Mouse (Mus musculus) forebrain, embryonic 16.5 days (tissue): ENCODE data around the gene Zfp131. TPM values are rescaled to one million over a fixed set of nuclear protein-coding genes. Genes with fewer than 3 reads are reported as not detected.
A peak's percentile ranks its signal among the peaks of the same experiment; 100 is the strongest.

Experiments
- ATAC-seq: fragments of 200-750 bp; cut with Nextera tagmentation; 2 replicates; pipeline ENCODE4 v1.8.0; 2017; ENCODE audit warnings: mild to moderate bottlenecking, moderate library complexity
- H3K27ac ChIP-seq: fragments of 300-500 bp; sonication (generic); 2 replicates; pipeline ENCODE4 v1.5.1; 2014; ENCODE audit warnings: low read length, control low read depth
- H3K27me3 ChIP-seq: fragments of 300-500 bp; sonication (generic); replicated peaks from 2 replicates; pipeline ENCODE4 v1.6.1; 2014; ENCODE audit warnings: low read length; ENCODE audit not compliant: control insufficient read depth, insufficient read depth
- H3K36me3 ChIP-seq: fragments of 300-500 bp; sonication (generic); 2 replicates; pipeline ENCODE4 v1.6.1; 2014; ENCODE audit not compliant: control insufficient read depth, insufficient read depth
- H3K4me1 ChIP-seq: fragments of 300-500 bp; sonication (generic); replicated peaks from 2 replicates; pipeline ENCODE4 v1.6.1; 2014; ENCODE audit warnings: low read length; ENCODE audit not compliant: control insufficient read depth, insufficient read depth
- H3K4me2 ChIP-seq: fragments of 300-500 bp; sonication (generic); 2 replicates; pipeline ENCODE4 v1.6.1; 2014; ENCODE audit warnings: mild to moderate bottlenecking, low read length, control low read depth
- H3K4me3 ChIP-seq: fragments of 300-500 bp; sonication (generic); replicated peaks from 2 replicates; pipeline ENCODE4 v1.5.1; 2014; ENCODE audit warnings: mild to moderate bottlenecking, low read length, control low read depth
- H3K9ac ChIP-seq: fragments of 300-500 bp; sonication (generic); replicated peaks from 2 replicates; pipeline ENCODE4 v1.6.1; 2014; ENCODE audit warnings: low read depth, low read length, control low read depth
- H3K9me3 ChIP-seq: fragments of 300-500 bp; sonication (generic); 2 replicates; pipeline ENCODE4 v1.6.1; 2016; ENCODE audit warnings: low read length; ENCODE audit not compliant: control insufficient read depth
- WGBS: fragments of 180-500 bp; shearing (Covaris S2); extraction: QIAGEN DNeasy Blood & Tissue Kit; methylation state at CpG from one replicate; pipeline ENCODE4 v1.1.7; 2014; 5-methylcytosine and 5-hydroxymethylcytosine counted together
- polyA plus RNA-seq: library from polyadenylated mRNA; unstranded; fragments of >200 nt; fragmentation: Nextera tagmentation; extraction: Ambion mirVana; gene quantifications from 2 replicates; pipeline ENCODE4 v1.2.1, GENCODE M21; 2015

The Zfp131 gene
- polyA plus RNA-seq, 1 experiment from 2014 or later, result 41.8 TPM

DNA sequence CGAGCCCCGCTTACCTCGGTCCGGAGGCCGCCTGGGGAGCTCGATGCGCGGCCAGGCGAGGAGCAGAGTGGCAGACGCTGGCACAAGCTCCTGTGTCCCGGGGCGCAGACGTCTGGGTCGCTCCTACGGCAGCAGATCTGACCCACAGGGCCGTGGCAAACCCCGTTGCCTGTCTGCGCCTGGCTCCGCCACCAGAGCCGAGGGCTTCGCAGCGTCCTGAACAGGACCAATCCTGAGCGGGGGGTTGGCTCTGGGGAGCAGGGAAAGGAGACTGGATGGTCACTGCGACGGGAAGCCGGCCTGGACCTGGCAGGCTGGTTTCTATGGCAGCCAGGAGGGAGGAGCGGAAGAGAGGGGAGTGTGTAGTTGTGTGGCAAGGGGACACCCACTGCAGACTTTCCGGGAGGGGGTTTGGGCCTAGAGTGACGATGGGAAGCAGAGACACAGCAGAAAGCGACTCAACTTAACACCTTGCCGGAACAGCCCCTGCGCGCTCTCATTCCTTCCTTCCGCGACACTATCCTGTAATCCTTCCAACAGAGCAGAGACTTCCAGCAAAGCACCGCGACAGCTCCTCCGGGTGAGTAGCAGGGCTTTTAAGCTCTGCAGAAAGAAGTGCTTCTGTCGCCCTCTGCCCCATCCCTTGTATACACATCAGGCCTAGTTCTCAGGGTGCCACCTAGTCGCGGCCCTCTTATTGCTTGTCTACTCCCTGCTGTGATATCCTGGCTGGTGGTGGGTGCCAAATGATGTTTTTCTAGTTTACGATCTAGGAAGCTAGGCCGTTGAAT lies 34.8 kb downstream of the Zfp131 start, which contains the start of gene Nim1k:
Nim1k (minus strand) TSS at position 202 of the 791 bp plus-strand sequence.
- peak within 1 kb of the TSS; percentile 85 for H3K27ac ChIP-seq
- peak; percentile 91 for ATAC-seq
- no peaks in the 10 kb centered on the region for H3K27me3 ChIP-seq
- H3K4me2 ChIP-seq, result peak within 1 kb of the TSS; percentile 97
- H3K9me3 ChIP-seq, result no peaks in the 10 kb centered on the region
- H3K4me3 ChIP-seq, result peak within 1 kb of the TSS; percentile 72
- WGBS, result under 1% methylated on average over 43 of the region's 43 CpGs
- H3K4me1 ChIP-seq, result peaks cover 22% of the 10 kb centered on the region
- peak within 1 kb of the TSS; percentile 87 for H3K9ac ChIP-seq
- no peaks in the 10 kb centered on the region for H3K36me3 ChIP-seq

DNA sequence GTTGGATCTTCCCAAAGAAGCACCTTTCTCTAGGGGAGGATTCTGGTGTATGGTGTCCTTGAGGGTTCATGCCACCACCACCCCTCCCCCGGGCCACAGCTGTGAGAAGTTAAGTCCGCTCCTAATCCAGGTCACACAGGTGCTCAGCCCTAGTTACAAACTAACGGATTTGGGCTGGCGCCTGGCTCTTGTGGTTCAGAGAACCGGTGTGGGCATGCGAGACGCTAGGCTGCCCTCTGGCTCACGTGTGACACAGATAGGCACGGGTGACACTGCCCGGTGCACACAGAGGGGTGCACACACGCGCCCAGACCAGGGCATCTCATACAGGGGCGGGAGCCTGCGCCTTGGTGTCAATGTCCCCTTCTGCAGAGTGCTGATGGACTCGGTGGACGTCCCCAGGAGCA lies 35.5 kb downstream of the Zfp131 start:
- Histone ChIP-seq H3K9ac (peak overlapping the region; percentile 87), H3K4me3 (peak overlapping the region; percentile 72), H3K4me1 (peaks cover 22% of the 10 kb centered on the region), H3K27ac (peak overlapping the region; percentile 85), H3K36me3 (no peaks in the 10 kb centered on the region), H3K9me3 (no peaks in the 10 kb centered on the region), H3K4me2 (peak overlapping the region; percentile 97), H3K27me3 (no peaks in the 10 kb centered on the region)
- WGBS, result under 1% methylated on average over 16 of the region's 16 CpGs
- peak; percentile 40 for ATAC-seq

DNA sequence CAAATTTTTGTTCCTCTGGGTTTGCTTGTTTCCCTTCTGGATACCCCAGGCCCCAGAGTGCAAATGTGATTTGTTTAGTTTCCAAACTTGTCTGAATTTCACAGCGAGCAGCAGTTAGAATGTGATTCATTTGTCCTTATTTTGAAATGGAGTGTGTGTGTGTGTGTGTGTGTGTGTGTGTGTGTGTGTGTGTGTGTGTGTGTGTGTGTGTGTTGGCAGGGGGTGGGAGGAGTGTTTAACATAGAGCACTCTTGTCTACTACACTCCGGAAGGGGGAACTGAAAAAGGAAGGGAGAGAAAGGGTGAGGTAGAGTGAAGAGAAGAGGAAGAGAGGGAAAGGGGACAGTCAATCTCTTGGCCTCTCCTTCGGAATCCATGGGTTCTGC lies 36.1 kb downstream of the Zfp131 start:
- peak overlapping the region; percentile 72 for H3K4me3 ChIP-seq
- H3K27me3 ChIP-seq, result no peaks in the 10 kb centered on the region
- peak overlapping the region; percentile 85 for H3K27ac ChIP-seq
- H3K4me1 ChIP-seq, result peaks cover 22% of the 10 kb centered on the region
- ATAC-seq, result no peak
- H3K9me3 ChIP-seq, result no peaks in the 10 kb centered on the region
- peak overlapping the region; percentile 87 for H3K9ac ChIP-seq
- H3K36me3 ChIP-seq, result no peaks in the 10 kb centered on the region
- H3K4me2 ChIP-seq, result peak overlapping the region; percentile 97
- WGBS, result 6% methylated on average over 3 of the region's 3 CpGs

DNA sequence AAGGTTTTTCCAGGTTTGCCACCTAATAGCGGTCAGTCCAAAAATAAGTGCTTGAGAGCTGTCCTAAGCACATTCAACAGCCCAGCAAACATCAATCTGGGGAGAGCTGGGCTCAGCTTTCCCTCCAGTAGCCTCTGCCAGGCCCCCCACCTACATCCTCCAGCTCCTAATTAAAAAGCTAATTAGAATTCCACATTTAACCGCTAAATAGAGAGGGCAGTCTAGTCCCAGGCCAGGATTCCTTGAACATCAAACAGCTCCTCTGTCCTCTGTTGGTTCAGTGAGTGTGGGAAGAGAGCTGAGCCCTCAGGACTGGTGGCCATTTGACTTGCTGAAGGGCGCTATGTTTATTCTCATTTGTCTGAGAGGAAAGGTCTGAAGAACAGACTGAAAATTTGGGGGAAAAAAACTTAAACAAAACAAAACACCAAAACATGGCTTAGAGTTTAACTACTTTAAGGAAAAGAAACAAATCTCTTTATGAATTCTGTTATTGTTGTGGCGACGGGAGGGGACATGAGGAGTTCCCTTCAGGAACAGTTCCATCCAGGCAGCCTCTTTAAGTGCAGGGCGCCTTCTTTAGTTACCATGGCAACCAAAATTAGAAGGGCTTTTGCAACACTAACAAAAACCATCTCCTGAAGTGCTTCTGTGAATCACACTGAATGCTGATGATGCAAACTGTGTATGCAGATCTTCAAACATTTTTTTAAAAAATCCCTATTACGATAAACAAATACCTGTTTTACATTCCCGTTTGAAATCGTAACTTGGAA lies 36.6 kb downstream of the Zfp131 start:
- Histone ChIP-seq H3K9ac (no peak overlapping the region), H3K27ac (peak overlapping the region; percentile 62), H3K9me3 (no peaks in the 10 kb centered on the region), H3K36me3 (no peaks in the 10 kb centered on the region), H3K4me1 (peaks cover 22% of the 10 kb centered on the region), H3K27me3 (no peaks in the 10 kb centered on the region), H3K4me3 (no peak overlapping the region; the same call in 1 of the 2 replicates), H3K4me2 (peak overlapping the region; percentile 97)
- 9% methylated on average over 9 of the region's 9 CpGs for WGBS
- peak; percentile 49 for ATAC-seq

DNA sequence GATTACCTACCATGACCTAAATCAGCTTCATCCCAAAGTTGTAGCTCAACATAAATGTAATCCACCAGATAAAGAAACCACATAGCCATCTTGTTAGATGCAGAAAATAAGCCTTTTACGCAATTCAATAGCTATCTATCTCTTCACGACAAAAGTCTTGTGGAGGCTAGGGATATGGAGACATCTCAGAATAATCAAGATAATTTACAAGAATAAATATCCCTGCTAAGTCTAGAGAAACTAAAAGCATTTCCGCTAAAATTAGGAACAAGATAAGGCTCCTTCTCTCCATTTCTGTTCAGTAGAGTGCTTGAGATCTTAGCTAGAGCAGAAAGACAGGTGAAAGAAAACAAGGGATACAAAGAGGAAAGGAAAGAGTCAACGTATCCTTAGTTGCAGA lies 43.8 kb downstream of the Zfp131 start:
- ATAC-seq, result no peak
- Histone ChIP-seq H3K27me3 (no peaks in the 10 kb centered on the region), H3K9ac (no peak overlapping the region), H3K27ac (no peak overlapping the region), H3K4me2 (no peak overlapping the region), H3K4me3 (no peak overlapping the region), H3K9me3 (0 out of 2 replicates have a peak, but pooled peaks cover 2% of the 10 kb centered on the region), H3K4me1 (peaks cover 1% of the 10 kb centered on the region), H3K36me3 (no peaks in the 10 kb centered on the region)
- WGBS, result 90% methylated on average over 4 of the region's 4 CpGs

DNA sequence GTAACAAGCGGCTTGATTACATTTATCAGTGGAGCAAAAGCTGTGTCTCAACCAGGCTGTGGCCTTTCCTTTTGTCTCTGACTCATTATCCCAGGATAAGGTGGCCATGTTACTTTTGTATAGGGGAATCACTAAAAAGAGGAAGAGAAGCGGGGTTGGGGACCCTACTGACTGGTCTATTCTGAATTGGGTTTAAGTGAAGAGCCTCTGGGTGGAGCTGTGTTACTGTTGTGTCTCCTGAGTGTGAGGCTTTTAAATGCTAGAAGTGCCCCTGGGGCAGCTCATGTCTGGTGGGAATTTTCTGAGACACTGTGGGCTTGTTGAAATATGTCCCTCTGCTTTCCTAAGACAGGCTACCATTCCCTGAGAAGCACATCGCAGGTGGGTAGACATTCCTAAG lies 47.2 kb downstream of the Zfp131 start:
- ATAC-seq, result no peak
- peaks cover 7% of the 10 kb centered on the region for H3K4me1 ChIP-seq
- H3K4me3 ChIP-seq, result no peak overlapping the region

DNA sequence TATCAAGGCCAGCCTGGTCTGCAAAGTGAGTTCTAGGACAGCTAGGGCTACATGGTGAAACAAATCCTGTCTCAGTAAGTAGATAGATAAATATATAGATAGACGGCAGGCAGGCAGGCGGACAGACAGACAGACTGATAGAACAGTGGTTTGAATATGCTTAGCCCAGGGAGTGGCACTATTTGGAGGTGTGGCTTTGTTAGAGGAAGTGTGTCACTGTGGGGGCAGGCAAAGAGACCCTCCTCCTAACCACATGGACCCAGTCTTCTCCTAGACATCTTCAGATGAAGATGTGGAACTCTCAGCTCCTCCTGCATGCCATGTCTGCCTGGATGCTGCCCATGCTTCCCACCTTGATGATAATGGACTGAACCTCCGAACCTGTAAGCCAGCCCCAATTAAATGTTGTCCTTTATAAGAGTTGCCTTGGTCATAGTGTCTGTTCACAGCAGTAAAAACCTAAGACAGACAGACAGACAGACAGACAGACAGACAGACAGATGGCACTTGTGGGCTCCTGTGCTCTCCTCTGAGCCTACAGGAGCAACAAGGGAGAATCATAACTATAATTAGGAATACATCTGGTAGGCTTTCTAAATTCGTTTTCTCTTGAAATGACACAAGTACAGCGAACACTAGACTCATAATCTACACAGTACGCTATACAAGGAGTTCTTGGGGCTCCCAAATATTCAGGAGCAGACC lies 47.8 kb downstream of the Zfp131 start:
- Histone ChIP-seq H3K36me3 (no peaks in the 10 kb centered on the region), H3K4me2 (no peak overlapping the region), H3K9ac (no peak overlapping the region), H3K27me3 (no peaks in the 10 kb centered on the region), H3K4me1 (peaks cover 7% of the 10 kb centered on the region), H3K27ac (no peak overlapping the region), H3K9me3 (no peaks in the 10 kb centered on the region), H3K4me3 (no peak overlapping the region)
- WGBS, result 87% methylated on average over 6 of the region's 6 CpGs
- no peak for ATAC-seq

More for the DNA sequence above, 47.2 kb downstream of the Zfp131 start:
- no peak overlapping the region for H3K4me2 ChIP-seq
- H3K36me3 ChIP-seq, result no peaks in the 10 kb centered on the region
- H3K9ac ChIP-seq, result no peak overlapping the region
- H3K27me3 ChIP-seq, result no peaks in the 10 kb centered on the region
- 0 out of 2 replicates have a peak, but pooled peaks cover 2% of the 10 kb centered on the region for H3K9me3 ChIP-seq
- no peak overlapping the region for H3K27ac ChIP-seq
- WGBS, result 57% methylated on average over 3 of the region's 3 CpGs

DNA sequence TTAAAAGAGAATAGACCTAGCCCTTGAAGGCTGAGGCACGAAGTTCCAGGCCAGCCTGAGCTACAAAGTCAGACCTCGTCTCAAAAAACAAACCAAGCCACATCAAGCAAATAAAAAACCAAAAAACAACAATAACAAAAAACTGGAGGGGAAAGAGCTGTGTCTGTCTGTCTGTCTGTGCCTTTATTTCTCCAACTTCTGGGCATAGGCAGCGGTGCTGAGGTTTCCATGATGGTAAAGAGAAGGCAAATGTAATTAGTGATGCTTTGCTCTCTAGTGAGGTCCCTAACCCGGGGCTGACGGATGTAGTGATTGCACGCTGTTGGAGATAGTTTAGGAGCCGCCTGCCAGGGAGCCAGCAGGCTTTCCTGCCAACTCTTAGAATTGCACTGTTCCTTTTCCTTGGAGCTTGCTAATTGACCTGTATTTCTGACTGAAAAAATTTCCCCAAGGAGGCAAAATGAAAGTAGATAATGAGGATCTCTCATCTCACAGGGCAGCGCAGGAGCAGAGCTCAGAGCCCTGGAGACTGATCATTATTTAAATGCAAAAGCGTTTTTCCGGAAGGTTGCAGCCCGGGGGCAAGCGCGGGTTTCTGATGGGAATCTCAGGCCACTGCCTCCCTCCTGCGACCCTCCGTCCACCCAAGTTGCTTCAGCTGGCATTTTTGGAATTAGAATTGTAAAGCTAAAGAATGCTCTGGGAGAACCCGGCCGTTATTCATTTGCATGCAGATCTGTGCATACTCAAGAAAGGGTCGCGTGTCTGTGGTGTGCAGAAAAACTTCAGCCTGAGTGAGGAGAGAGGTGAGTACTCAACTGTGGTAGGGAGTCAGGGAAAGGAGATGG lies 49.1 kb downstream of the Zfp131 start:
- 1% methylated on average over 19 of the region's 19 CpGs for WGBS
- H3K36me3 ChIP-seq, result no peaks in the 10 kb centered on the region

More for the DNA sequence above, 49.1 kb downstream of the Zfp131 start:
- Histone ChIP-seq H3K4me1 (peaks cover 7% of the 10 kb centered on the region), H3K9me3 (no peaks in the 10 kb centered on the region), H3K4me3 (peak overlapping the region; percentile 33), H3K27me3 (no peaks in the 10 kb centered on the region), H3K27ac (peak overlapping the region; percentile 56), H3K4me2 (peak overlapping the region; percentile 58), H3K9ac (peak overlapping the region; percentile 53)
- ATAC-seq, result peak; percentile 82
